Mouse (Mus musculus) B cell, adult 2 months (primary cell): ENCODE measurements at regions not wholly inside any gene's neighbourhood (a gene's known extent, or its start where the extent isn't known, plus 50 kb on each side); places are given as distances from the start of the nearest gene placed in this dataset.

Experiments
- DNase-seq, 2 experiments: peaks; one replicate each; pipeline ENCODE4 v3.0.0; 2022

GRCm38 (mm10) chr11:82668026-82668425, 96.1 kb downstream of the Cct6b start:
- DNase-seq = peak; percentile 68 to 70

GRCm38 (mm10) chr11:82664076-82664475, 100.0 kb downstream of the Cct6b start:
- peak in 1 of 2 experiments; percentile 34 for DNase-seq

DNA sequence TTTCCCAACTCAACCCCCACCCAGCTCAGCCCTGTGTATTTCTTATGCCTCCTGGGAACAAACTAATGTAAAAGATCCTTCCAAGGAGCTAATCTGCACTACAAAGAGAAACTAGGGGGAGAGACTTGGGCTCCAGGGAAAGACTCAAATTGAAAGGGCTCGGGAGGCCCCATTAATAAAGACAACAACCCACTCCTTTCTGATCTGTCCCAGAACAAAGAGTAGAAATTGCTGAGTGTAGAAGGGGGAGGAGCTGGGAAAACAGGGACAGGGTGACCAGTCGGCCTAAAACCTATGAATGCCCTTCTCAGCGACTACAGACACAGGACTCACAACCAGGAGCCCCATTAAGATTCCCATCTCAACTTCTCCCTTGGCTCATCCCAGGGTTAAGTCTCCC, 102.0 kb downstream of the Cct6b start:
- no peak for DNase-seq

DNA sequence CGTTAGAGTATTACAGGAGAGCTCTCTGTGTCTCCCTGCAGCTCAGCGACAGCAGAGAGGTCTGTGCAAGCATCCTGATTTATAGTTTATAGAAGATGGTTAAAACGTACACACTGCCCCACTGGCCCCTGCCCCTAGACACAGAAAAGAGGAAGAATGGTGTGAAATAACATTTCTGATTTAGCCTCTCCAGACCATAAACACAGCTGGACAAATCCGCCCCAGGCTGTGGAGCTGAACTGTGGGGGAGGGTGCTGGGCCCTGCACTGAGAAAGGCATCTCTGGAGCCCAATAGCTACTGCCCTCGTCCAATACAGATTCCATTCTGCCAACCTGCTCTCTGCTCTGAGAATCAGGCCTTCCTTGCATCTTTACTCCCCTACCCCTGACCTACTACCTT, 112.4 kb downstream of the Cct6b start:
- DNase-seq = no peak

- no peak for DNase-seq
These were observed 125.6 kb downstream of the Cct6b start for GRCm38 (mm10) chr11:82638513-82638912.

- peak; percentile 31 to 46 for DNase-seq
These were observed 131.9 kb downstream of the Cct6b start for GRCm38 (mm10) chr11:82632191-82632590.

- DNase-seq = no peak
These were observed 132.7 kb downstream of the Cct6b start for GRCm38 (mm10) chr11:82631387-82631786.

DNA sequence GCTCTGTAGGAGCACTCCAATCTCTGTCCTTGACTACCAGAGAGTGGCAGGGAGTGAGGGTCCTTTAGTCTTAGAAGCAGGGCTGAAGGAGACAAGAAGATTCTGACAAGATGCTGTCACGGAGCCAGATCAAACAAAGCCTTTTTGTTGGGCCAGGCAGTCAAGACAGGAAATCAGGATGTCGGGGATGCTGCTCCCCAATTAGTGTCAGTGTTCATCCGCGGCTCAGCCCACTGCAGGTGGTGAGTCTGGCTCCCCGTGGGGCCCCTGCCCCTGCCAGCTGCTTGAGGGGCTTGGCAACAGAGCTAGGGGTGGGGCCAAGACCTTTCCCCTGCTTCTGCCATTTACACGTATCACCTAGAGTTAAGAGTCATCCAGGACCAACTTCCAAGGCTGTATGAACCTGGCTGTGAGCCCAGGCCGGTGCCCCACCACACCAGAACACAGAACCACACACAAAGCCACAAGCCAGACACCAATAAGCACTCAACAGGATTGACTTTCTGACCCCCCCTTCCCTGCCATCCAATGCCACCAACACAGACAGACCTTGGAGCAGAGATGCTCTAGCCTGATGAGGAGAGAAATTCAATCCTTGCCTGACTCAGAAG, 137.5 kb downstream of the Cct6b start:
- no peak for DNase-seq

DNA sequence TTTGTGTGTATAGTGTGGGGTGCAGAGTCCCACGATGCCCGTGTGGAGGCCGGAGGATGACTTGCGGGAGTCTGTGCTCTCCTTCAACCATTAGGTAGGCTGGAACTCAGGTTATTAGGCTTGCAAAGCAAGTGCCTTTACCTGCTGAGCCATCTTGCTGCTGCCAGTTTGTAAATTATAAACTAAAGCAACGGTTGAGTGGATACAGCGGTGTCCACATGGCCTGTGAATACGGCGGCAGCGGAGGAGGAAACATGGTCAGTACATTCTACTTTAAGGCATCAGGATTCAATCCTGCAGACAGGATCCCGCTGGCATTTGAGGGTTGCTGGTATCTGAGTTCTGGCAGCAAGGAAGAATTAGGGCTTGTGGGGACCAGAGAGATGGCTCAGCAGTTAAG, 143.1 kb downstream of the Cct6b start:
- no peak for DNase-seq

DNA sequence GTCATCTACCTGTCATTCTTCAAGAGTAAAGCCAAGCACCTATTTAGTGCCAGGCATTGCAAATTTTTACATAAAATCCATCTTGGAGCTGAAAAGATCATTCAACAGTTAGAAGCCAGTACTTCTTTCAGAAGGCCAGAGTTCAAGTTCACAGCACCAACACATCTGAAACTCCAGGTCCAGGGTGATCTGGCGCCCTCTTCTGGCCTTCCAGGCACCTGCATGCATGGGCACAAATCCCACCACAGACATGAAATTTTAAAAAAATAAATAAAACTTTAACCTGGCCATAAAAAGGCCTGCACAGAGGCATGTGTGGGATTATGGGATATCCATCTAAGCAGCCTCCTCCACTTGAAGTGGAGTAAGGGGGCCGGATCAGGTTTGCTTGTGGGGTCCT, 144.7 kb downstream of the Cct6b start:
- DNase-seq = peak; percentile 56 to 57

DNA sequence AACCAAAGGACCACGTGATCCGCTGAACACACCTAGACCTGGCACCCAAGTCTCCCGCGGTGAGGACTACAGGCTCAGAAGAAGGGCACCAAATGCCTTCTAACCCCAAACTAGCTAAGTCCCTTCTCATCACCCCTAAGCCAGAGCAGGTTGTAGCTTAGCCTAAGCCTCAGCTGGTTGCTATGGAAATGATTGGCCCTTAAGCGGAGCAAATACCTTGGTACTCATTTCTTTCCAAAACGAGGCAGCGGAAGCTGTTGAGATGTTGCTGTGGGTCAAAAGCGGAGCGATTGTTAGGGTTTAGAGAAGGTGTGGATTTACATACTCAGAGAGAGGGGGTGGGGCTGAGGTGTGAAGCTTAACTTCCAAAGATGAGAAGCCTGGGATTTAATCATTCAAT, 145.7 kb downstream of the Cct6b start:
- DNase-seq = peak in 1 of 2 experiments; percentile 11

GRCm38 (mm10) chr11:82616856-82617255, 147.3 kb downstream of the Cct6b start:
- DNase-seq = no peak

DNA sequence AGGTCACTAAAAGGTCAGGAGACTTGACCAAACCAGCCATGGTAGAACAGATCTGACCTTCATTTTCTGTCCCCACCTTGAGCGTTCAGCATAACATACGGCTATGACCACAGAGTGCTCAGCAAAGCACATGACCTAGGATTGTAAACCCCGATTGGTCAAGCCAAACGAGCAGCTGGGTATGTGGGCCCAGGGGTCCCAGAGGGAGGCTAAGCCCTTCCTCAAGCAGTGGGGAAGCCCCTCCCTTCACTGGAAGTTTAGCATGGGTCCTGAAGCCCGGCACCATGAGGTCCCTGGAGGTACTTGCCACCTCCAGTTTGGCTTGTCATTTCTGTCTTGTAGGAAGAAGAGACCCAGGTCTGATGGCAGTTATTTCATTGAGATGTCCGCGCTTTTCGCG, 149.8 kb downstream of the Cct6b start:
- no peak for DNase-seq

GRCm38 (mm10) chr11:82613503-82613902, 150.6 kb downstream of the Cct6b start:
- peak; percentile 80 to 81 for DNase-seq

- DNase-seq = peak; percentile 56 to 58
These were observed 152.1 kb downstream of the Cct6b start for GRCm38 (mm10) chr11:82612026-82612425.

DNA sequence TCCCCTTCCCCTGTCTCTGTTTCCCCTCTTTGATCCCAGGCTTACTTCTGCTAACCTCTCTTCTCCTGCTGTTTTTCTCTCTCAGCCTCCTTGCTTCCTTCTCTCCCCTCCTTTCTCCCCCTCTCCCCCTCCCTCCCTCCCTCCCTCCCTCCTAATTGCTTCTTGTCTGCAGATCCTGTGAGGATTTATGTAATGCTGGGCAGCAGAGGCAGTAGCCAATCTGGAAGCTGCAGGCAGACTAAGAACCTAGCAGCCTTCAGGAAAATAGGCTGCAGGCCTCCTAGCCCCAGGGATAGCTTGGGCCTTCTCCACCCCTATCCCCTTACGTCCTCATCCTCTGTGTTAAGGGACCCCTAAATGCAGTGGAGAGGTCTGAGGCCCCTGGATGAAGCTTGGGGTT, 155.2 kb downstream of the Cct6b start:
- DNase-seq = no peak

GRCm38 (mm10) chr11:82607661-82608060, 156.5 kb downstream of the Cct6b start:
- no peak for DNase-seq

DNA sequence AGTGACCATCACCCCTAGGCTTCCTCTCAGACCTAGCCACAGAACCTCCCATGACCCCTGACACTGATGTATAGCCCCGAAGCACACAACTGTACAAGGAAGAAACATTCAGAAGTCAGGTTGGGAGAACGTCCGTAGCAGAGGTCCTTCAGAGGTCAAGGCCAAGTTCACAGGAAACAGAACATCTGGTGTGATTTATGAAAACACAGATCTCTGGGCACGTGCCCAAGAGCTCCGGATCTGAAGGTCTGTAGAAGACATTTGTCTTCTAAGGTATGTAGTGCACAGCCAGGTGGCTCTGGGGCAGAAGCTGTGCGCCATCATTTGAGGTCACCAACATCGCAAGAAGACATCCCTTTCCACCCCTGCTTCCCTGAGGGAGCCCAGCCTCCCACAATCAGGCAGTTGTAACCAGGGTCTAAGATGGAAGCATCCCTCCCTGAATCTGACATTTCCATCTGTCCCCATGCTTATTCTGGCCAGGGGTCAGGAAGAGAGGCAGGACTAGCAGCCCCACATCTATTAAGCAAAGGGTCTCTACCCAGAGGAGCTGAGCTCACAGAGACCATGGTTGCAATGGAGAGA, 159.8 kb downstream of the Cct6b start:
- DNase-seq = no peak

DNA sequence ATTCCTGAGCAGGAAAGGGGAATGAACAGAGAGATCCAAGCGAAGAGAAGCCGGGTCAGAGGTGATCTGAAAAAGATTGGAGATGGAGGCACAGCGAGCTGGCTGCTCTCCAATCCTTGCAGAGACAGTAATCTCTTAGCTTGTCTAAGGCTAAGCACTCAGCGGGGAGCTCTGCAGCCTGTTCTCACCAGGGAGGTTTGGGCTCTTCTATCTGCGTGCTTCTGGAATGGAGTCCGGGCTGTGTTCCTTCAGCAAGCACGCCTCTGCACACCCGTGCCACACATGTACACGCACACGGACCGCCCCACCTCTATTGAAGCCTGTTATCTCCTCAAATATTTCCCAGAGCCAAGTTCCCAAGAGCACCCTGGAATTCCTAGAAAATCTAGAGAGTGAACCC, 161.3 kb downstream of the Cct6b start:
- no peak for DNase-seq

GRCm38 (mm10) chr11:82602250-82602649, 161.9 kb downstream of the Cct6b start:
- DNase-seq = no peak

GRCm38 (mm10) chr11:82600151-82600550, 164.0 kb downstream of the Cct6b start:
- no peak for DNase-seq

DNA sequence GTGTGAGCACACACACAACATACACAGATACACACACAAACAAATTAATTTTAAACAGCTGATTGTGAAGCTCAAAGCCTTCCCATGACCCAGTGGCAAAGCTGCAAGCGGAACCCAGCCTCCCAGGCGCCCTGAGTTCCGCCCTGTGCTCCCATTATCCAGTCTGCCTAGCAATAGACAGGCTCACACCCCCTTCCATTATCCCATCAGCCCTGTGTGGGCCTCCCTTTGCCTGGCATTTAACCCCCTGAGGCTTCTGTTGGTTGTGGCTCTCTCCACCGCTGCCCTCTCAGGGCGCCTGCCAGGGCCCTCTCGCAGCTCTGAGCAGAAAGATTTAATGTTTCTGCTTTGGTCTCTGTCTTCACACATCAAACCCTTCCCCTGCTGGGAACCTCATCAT, 166.4 kb downstream of the Cct6b start:
- DNase-seq = no peak

DNA sequence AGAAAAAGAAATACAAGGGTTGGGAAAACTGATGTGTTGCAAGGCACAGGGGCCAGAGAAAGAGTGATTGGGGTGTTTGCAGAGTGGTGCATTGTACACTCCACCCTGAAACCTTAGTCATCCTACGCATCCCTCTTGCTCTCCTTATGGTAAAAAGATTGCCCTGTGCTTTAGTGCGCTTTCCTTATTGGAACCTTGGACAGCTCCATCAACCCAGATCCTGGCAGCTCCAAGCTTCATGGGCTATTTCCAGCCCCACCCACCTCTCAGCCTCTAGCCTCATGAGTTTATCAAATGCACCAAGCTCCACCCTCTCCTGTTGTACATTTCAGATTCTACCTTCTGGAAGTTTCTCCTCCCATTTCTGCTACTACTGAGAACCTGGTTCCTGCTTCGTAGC, 167.3 kb downstream of the Cct6b start:
- no peak for DNase-seq

DNA sequence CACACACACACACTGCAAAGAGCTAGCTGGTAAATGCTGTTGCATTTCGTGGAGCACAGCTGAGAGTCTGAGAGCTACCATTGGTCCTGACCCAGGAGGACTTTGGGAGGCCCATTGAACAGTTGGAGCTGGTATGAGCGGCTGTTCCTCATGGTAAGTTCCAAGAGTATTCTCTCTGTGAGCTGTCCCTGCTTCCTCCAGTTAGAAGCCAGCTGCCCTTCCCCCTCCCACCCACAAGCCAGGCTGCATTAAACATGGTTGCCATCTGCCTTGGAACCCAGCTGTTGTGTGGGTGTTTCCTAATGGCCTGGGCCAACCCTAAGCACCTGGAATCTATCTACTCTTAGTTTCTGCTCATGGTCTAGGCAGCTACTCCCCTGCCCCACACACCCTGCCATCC, 174.4 kb downstream of the Cct6b start:
- DNase-seq = no peak

- no peak for DNase-seq
These were observed 175.4 kb downstream of the Cct6b start for GRCm38 (mm10) chr11:82588744-82589143.
